Mouse (Mus musculus) kidney, adult 2 months (tissue): Measurements from ENCODE around the gene Mroh8.

Experiments used
- CTCF ChIP-seq: fragments of 200-500 bp; conservative IDR thresholded peaks from 2 replicates; pipeline ENCODE4 v1.5.1; 2011; ENCODE audit warnings: low read depth, mild to moderate bottlenecking, control low read depth, low read length, moderate library complexity, mixed read lengths; ENCODE audit not compliant: insufficient read depth, insufficient read length
- POLR2A ChIP-seq: fragments of 200-500 bp; IDR thresholded peaks from one replicate; pipeline ENCODE4 v1.6.1; 2011; ENCODE audit warnings: low read depth, low read length, control low read depth

DNA sequence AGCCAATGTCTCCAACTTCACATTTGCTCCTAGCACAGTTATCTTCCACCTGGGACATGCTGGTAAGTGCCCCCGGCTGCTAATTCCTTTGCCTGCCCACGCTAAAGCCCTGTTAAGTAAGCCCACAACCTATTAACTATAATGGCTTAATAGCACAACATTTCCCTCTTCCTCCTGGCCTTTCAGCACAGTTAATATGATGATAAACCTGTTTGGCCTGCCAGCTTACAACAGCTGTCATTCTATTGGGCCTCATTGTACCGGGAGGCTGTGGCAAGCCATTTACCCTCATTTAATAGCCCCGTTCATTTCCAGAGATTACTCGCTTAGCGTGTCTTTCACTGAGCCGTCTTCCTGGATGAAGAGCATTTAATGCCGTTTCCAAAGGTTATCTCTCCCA, 40.8 kb upstream of the Mroh8 start:
- TF ChIP-seq POLR2A (no peak), CTCF (no peak)
